Mouse (Mus musculus) embryo, embryonic 10 days (tissue): ENCODE data around the gene Tbc1d7.

Experiments
- DNase-seq: peaks from one replicate; pipeline ENCODE4 v3.0.0-alpha.2; 2015; ENCODE audit warnings: low spot score

The Tbc1d7 gene

GRCm38 (mm10) chr13:43171020-43171710 is at the start of gene Tbc1d7:
Gene Tbc1d7, minus strand, starts transcription at chr13:43171501.
- DNase-seq: peak; percentile 99

GRCm38 (mm10) chr13:43220635-43221034 is 49.3 kb upstream of the Tbc1d7 start:
- DNase-seq: no peak

- DNase-seq: no peak
Measured at GRCm38 (mm10) chr13:43218764-43219163, 47.5 kb upstream of the Tbc1d7 start.

GRCm38 (mm10) chr13:43218284-43218683 is 47.0 kb upstream of the Tbc1d7 start:
- no peak for DNase-seq

- no peak for DNase-seq
Measured at GRCm38 (mm10) chr13:43217686-43218085, 46.4 kb upstream of the Tbc1d7 start.

GRCm38 (mm10) chr13:43217059-43217458 is 45.8 kb upstream of the Tbc1d7 start:
- no peak for DNase-seq

- DNase-seq: no peak
Measured at GRCm38 (mm10) chr13:43215994-43216706, 44.8 kb upstream of the Tbc1d7 start.

GRCm38 (mm10) chr13:43215144-43215993 is 44.1 kb upstream of the Tbc1d7 start:
- peak; percentile 48 for DNase-seq

- DNase-seq: no peak
Measured at GRCm38 (mm10) chr13:43212338-43212737, 41.0 kb upstream of the Tbc1d7 start.

GRCm38 (mm10) chr13:43210956-43211355 is 39.7 kb upstream of the Tbc1d7 start:
- DNase-seq: no peak

- DNase-seq: no peak
Measured at GRCm38 (mm10) chr13:43209560-43209959, 38.3 kb upstream of the Tbc1d7 start.

GRCm38 (mm10) chr13:43208914-43209439 is 37.7 kb upstream of the Tbc1d7 start:
- DNase-seq: no peak

- no peak for DNase-seq
Measured at GRCm38 (mm10) chr13:43206118-43206683, 34.9 kb upstream of the Tbc1d7 start.

- DNase-seq: no peak
Measured at GRCm38 (mm10) chr13:43203641-43204040, 32.3 kb upstream of the Tbc1d7 start.

GRCm38 (mm10) chr13:43203234-43203633 is 31.9 kb upstream of the Tbc1d7 start:
- no peak for DNase-seq

- DNase-seq: no peak
Measured at GRCm38 (mm10) chr13:43202351-43202750, 31.1 kb upstream of the Tbc1d7 start.

GRCm38 (mm10) chr13:43201033-43201432 is 29.7 kb upstream of the Tbc1d7 start:
- peak; percentile 55 for DNase-seq

- DNase-seq: peak; percentile 29
Measured at GRCm38 (mm10) chr13:43200473-43200872, 29.2 kb upstream of the Tbc1d7 start.

GRCm38 (mm10) chr13:43199749-43200148 is 28.4 kb upstream of the Tbc1d7 start:
- DNase-seq: no peak

- no peak for DNase-seq
Measured at GRCm38 (mm10) chr13:43199282-43199681, 28.0 kb upstream of the Tbc1d7 start.

- DNase-seq: no peak
Measured at GRCm38 (mm10) chr13:43197187-43197586, 25.9 kb upstream of the Tbc1d7 start.

GRCm38 (mm10) chr13:43196000-43196399 is 24.7 kb upstream of the Tbc1d7 start:
- no peak for DNase-seq
